Mouse (Mus musculus) limb, embryonic 12.5 days (tissue): ENCODE results near the gene Apbb2. TPM values are rescaled to one million over a fixed set of nuclear protein-coding genes. Genes with fewer than 3 reads are reported as not detected.

Experiments
- ATAC-seq: fragments of 200-750 bp; cut with Nextera tagmentation; 2 replicates; pipeline ENCODE4 v1.8.0; 2017; ENCODE audit warnings: low read depth, moderate TSS enrichment; ENCODE audit not compliant: insufficient number of reproducible peaks, insufficient read depth, low FRiP score, low TSS enrichment
- H3K27ac ChIP-seq: fragments of 300-500 bp; sonication (generic); 2 replicates; pipeline ENCODE4 v1.5.1; 2016; ENCODE audit warnings: mild to moderate bottlenecking, moderate library complexity
- H3K27me3 ChIP-seq: fragments of 300-500 bp; sonication (generic); 2 replicates; pipeline ENCODE4 v1.6.1; 2016; ENCODE audit warnings: mild to moderate bottlenecking, moderate library complexity
- H3K36me3 ChIP-seq: fragments of 300-500 bp; sonication (generic); 2 replicates; pipeline ENCODE4 v1.6.1; 2016; ENCODE audit warnings: mild to moderate bottlenecking, moderate library complexity
- H3K4me1 ChIP-seq: fragments of 300-500 bp; sonication (generic); replicated peaks from 2 replicates; pipeline ENCODE4 v1.6.1; 2016
- H3K4me2 ChIP-seq: fragments of 300-500 bp; sonication (generic); 2 replicates; pipeline ENCODE4 v1.6.1; 2016; ENCODE audit warnings: mild to moderate bottlenecking, moderate library complexity
- H3K4me3 ChIP-seq: fragments of 300-500 bp; sonication (generic); replicated peaks from 2 replicates; pipeline ENCODE4 v1.5.1; 2016; ENCODE audit warnings: mild to moderate bottlenecking
- H3K9ac ChIP-seq: fragments of 300-500 bp; sonication (generic); replicated peaks from 2 replicates; pipeline ENCODE4 v1.6.1; 2016; ENCODE audit warnings: mild to moderate bottlenecking, moderate library complexity
- H3K9me3 ChIP-seq: fragments of 300-500 bp; sonication (generic); 2 replicates; pipeline ENCODE4 v1.6.1; 2016; ENCODE audit warnings: mild to moderate bottlenecking, moderate library complexity
- WGBS: fragments of 180-500 bp; shearing (Covaris S2); methylation state at CpG from one replicate; pipeline ENCODE4 v1.1.7; 2016; 5-methylcytosine and 5-hydroxymethylcytosine counted together
- polyA plus RNA-seq: library from polyadenylated mRNA; unstranded; fragments of >200 nt; fragmentation: Nextera tagmentation; extraction: Ambion mirVana; gene quantifications from 2 replicates; pipeline ENCODE4 v1.2.1, GENCODE M21; 2016

Gene Apbb2
- polyA plus RNA-seq, 1 experiment from 2014 or later = 48.6 TPM

GRCm38 (mm10) chr5:66398530-66399263 is 219.9 kb downstream of the Apbb2 start:
- ATAC-seq = no peak
- Histone ChIP-seq H3K27ac (no peak overlapping the region), H3K9me3 (no peaks in the 10 kb centered on the region), H3K36me3 (peaks cover 13% of the 10 kb centered on the region; the same call in 1 of the 2 replicates), H3K9ac (no peak overlapping the region), H3K4me2 (no peak overlapping the region), H3K4me3 (no peak overlapping the region), H3K4me1 (0 out of 2 replicates have a peak, but pooled peaks cover 4% of the 10 kb centered on the region), H3K27me3 (no peaks in the 10 kb centered on the region)
- WGBS = 85% methylated on average over 5 of the region's 5 CpGs

GRCm38 (mm10) chr5:66393767-66394446 is 224.7 kb downstream of the Apbb2 start:
- no peaks in the 10 kb centered on the region for H3K27me3 ChIP-seq
- no peak overlapping the region for H3K9ac ChIP-seq
- H3K36me3 ChIP-seq = peaks cover 14% of the 10 kb centered on the region
- no peak overlapping the region for H3K27ac ChIP-seq
- peaks cover 24% of the 10 kb centered on the region for H3K4me1 ChIP-seq
- H3K9me3 ChIP-seq = no peaks in the 10 kb centered on the region
- H3K4me2 ChIP-seq = no peak overlapping the region
- WGBS = 77% methylated on average over 10 of the region's 10 CpGs
- no peak for ATAC-seq
- H3K4me3 ChIP-seq = no peak overlapping the region

GRCm38 (mm10) chr5:66392861-66393529 is 225.6 kb downstream of the Apbb2 start:
- Histone ChIP-seq H3K27ac (peak overlapping the region; percentile 41; the same call in 1 of the 2 replicates), H3K4me2 (no peak overlapping the region), H3K4me1 (peaks cover 31% of the 10 kb centered on the region), H3K27me3 (no peaks in the 10 kb centered on the region), H3K36me3 (peaks cover 9% of the 10 kb centered on the region), H3K9ac (no peak overlapping the region), H3K9me3 (no peaks in the 10 kb centered on the region), H3K4me3 (no peak overlapping the region)
- WGBS = 44% methylated on average over 18 of the region's 18 CpGs
- no peak for ATAC-seq

- ATAC-seq = no peak
- no peak overlapping the region for H3K27ac ChIP-seq
- peaks cover 35% of the 10 kb centered on the region for H3K4me1 ChIP-seq
- 81% methylated on average over 11 of the region's 11 CpGs for WGBS
- H3K27me3 ChIP-seq = no peaks in the 10 kb centered on the region
- peaks cover 9% of the 10 kb centered on the region for H3K36me3 ChIP-seq
- no peaks in the 10 kb centered on the region for H3K9me3 ChIP-seq
- H3K4me3 ChIP-seq = no peak overlapping the region
- H3K9ac ChIP-seq = no peak overlapping the region
- H3K4me2 ChIP-seq = no peak overlapping the region
These were observed 226.8 kb downstream of the Apbb2 start for GRCm38 (mm10) chr5:66391771-66392170.

- no peaks in the 10 kb centered on the region for H3K27me3 ChIP-seq
- H3K36me3 ChIP-seq = peaks cover 9% of the 10 kb centered on the region
- no peaks in the 10 kb centered on the region for H3K9me3 ChIP-seq
- 78% methylated on average over 5 of the region's 5 CpGs for WGBS
- H3K4me1 ChIP-seq = peaks cover 35% of the 10 kb centered on the region
- no peak overlapping the region for H3K4me3 ChIP-seq
- ATAC-seq = no peak
- H3K27ac ChIP-seq = no peak overlapping the region
- H3K4me2 ChIP-seq = no peak overlapping the region
- H3K9ac ChIP-seq = no peak overlapping the region
These were observed 227.3 kb downstream of the Apbb2 start for GRCm38 (mm10) chr5:66391299-66391698.

GRCm38 (mm10) chr5:66390567-66390966 is 228.0 kb downstream of the Apbb2 start:
- Histone ChIP-seq H3K9ac (no peak overlapping the region), H3K4me3 (no peak overlapping the region), H3K4me1 (peaks cover 35% of the 10 kb centered on the region), H3K36me3 (peaks cover 9% of the 10 kb centered on the region), H3K9me3 (no peaks in the 10 kb centered on the region), H3K4me2 (no peak overlapping the region), H3K27ac (no peak overlapping the region), H3K27me3 (no peaks in the 10 kb centered on the region)
- WGBS = 90% methylated on average over 6 of the region's 6 CpGs
- no peak for ATAC-seq

- no peak overlapping the region for H3K9ac ChIP-seq
- no peak overlapping the region for H3K4me2 ChIP-seq
- H3K9me3 ChIP-seq = no peaks in the 10 kb centered on the region
- no peak overlapping the region for H3K4me3 ChIP-seq
- H3K36me3 ChIP-seq = peaks cover 8% of the 10 kb centered on the region; the same call in 1 of the 2 replicates
- ATAC-seq = no peak
- H3K27ac ChIP-seq = no peak overlapping the region
- WGBS = 70% methylated on average over 8 of the region's 8 CpGs
- H3K27me3 ChIP-seq = no peaks in the 10 kb centered on the region
- H3K4me1 ChIP-seq = peaks cover 22% of the 10 kb centered on the region
These were observed 231.1 kb downstream of the Apbb2 start for GRCm38 (mm10) chr5:66387481-66387880.

GRCm38 (mm10) chr5:66385636-66386035 is 232.9 kb downstream of the Apbb2 start:
- Histone ChIP-seq H3K27me3 (peaks cover 2% of the 10 kb centered on the region; the same call in 1 of the 2 replicates), H3K36me3 (0 out of 2 replicates have a peak, but pooled peaks cover 3% of the 10 kb centered on the region), H3K27ac (no peak overlapping the region), H3K4me1 (peaks cover 11% of the 10 kb centered on the region), H3K4me2 (no peak overlapping the region), H3K9ac (no peak overlapping the region), H3K9me3 (no peaks in the 10 kb centered on the region), H3K4me3 (no peak overlapping the region)
- WGBS = 48% methylated on average over 3 of the region's 3 CpGs
- no peak for ATAC-seq

- Histone ChIP-seq H3K4me2 (no peak overlapping the region), H3K27me3 (peaks cover 3% of the 10 kb centered on the region; the same call in 1 of the 2 replicates), H3K4me3 (no peak overlapping the region), H3K9me3 (no peaks in the 10 kb centered on the region), H3K27ac (no peak overlapping the region; the same call in 1 of the 2 replicates), H3K4me1 (peaks cover 13% of the 10 kb centered on the region), H3K36me3 (0 out of 2 replicates have a peak, but pooled peaks cover 3% of the 10 kb centered on the region), H3K9ac (no peak overlapping the region)
- WGBS = 86% methylated on average over 6 of the region's 6 CpGs
- ATAC-seq = no peak
These were observed 233.7 kb downstream of the Apbb2 start for GRCm38 (mm10) chr5:66384806-66385446.

- Histone ChIP-seq H3K27me3 (peaks cover 3% of the 10 kb centered on the region; the same call in 1 of the 2 replicates), H3K4me1 (peaks cover 21% of the 10 kb centered on the region), H3K9me3 (no peaks in the 10 kb centered on the region), H3K4me3 (no peak overlapping the region), H3K9ac (no peak overlapping the region), H3K27ac (no peak overlapping the region), H3K4me2 (no peak overlapping the region), H3K36me3 (0 out of 2 replicates have a peak, but pooled peaks cover 3% of the 10 kb centered on the region)
- 86% methylated on average over 5 of the region's 5 CpGs for WGBS
- ATAC-seq = no peak
These were observed 234.5 kb downstream of the Apbb2 start for GRCm38 (mm10) chr5:66384114-66384513.
